Mouse (Mus musculus): ENCODE results near the gene Klc1. TPM values are rescaled to one million over a fixed set of nuclear protein-coding genes. Genes with fewer than 3 reads are reported as not detected.
"Not testable (repeated sequence)": the region's sequence is repeated elsewhere in the genome, so short reads cannot be mapped to it uniquely, and the experiment has no call there.

Gene Klc1
- 10 to 100 TPM; 53.4 to 62.2 TPM for total RNA-seq (2021)
- long read RNA-seq, experiment 1, transcript Klc1-204 (16 exons, 2,268 nt): major isoform, 11 of 56 reads
- long read RNA-seq, experiment 1, transcript Klc1-201 (16 exons, 2,504 nt): minor isoform, 9 of 56 reads
- long read RNA-seq, experiment 1, partial matches to known transcripts: 2 of 56 reads
- long read RNA-seq, experiment 1, other reads (novel, unspliced or antisense): 32 of 56 reads
- long read RNA-seq, experiment 2, transcript Klc1-201 (16 exons, 2,504 nt): major isoform, 11 of 57 reads
- long read RNA-seq, experiment 2, transcript Klc1-204 (16 exons, 2,268 nt): major isoform, 11 of 57 reads
- long read RNA-seq, experiment 2, partial matches to known transcripts: 1 of 57 reads
- long read RNA-seq, experiment 2, other reads (novel, unspliced or antisense): 33 of 57 reads

DNA sequence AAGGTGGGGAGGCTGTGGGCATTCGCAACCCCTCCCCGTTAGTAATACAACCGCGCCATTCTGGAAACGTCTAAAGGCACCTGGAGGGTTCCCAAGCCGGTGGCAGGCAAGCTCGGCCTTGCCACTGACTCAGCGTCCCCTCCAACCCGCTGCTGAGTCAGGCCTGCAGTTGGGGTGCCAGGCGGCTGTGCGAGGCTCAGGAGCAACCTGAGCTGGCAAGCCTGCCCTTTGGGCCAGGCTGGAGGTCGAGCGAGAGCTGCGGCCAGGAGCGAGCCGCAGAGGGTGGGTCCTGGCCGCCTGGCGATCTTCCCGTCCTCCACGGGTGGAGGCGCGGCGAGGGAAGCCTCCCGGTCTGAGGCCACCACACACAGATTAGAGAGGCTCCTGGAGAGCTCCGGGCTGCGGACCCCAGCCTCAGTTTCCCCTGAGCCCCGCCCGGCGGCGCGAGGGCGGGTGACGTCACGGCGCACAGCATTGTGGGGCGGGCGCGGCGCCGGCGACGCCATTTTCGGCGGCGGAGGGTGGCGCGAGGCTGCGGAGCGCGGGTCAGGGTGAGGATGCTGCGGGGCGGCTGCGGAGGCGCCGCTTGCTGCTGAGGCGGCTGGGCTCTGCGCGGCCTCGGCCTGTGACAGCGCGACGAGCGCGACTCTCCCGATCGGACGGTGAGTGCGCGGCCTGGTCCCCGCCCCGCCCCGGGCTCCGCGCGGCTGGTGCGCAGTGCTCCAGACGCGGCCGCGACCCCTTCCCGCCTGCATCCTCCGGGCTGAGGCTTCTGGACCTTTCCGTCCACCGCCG, at the start of gene Klc1:
Gene Klc1, plus strand, starts transcription at position 469 of the 795 bp plus-strand sequence.
- peak; percentile 71 for DNase-seq
- intact Hi-C loops (cut with DNase I; ENCODE audit: low total_unique reads): no loop called here

DNA sequence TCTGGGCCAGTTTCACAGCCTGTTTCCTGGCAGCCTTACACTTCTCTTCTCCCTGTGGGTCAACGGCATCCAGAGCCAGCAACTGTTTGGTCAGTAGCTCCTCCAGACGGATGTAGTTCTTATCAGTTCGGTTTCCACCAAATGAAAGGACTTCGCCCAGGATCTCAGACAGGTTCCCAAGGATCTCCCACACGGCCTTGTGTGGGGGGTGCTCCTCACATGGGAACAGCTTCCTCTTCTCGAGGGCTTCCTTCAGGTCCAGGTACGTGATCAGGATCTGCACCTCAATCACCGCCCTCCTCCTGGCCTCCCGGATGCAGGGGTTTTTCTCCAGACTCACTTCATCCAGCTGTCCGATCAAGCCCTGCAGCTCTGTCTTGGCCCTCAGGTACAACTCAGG, 48.6 kb upstream of the Klc1 start:
- no peak for DNase-seq
- intact Hi-C loops (cut with DNase I; ENCODE audit: low total_unique reads): no loop called here

DNA sequence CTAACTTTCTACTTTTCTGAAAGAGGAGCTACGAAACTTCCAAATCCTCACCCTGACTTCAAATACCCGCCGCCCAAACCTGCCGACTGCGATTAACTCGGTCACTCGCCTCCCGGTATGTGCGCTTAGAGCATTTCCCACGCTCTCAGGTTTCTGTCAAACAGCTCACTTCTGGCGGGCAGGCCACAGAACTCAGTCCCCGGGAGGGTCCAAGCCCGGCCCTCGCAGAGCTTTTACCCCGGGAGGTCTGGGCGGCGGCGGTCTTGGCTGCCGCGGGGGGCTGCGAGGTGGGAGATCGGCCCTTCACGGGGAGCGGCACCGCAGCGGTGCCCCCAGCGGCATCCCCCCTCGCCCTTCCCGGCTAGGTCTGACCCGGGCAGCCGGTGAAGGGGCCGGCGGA, 46.2 kb upstream of the Klc1 start:
- DNase-seq: no peak
- intact Hi-C loops (cut with DNase I; ENCODE audit: low total_unique reads): no loop called here

DNA sequence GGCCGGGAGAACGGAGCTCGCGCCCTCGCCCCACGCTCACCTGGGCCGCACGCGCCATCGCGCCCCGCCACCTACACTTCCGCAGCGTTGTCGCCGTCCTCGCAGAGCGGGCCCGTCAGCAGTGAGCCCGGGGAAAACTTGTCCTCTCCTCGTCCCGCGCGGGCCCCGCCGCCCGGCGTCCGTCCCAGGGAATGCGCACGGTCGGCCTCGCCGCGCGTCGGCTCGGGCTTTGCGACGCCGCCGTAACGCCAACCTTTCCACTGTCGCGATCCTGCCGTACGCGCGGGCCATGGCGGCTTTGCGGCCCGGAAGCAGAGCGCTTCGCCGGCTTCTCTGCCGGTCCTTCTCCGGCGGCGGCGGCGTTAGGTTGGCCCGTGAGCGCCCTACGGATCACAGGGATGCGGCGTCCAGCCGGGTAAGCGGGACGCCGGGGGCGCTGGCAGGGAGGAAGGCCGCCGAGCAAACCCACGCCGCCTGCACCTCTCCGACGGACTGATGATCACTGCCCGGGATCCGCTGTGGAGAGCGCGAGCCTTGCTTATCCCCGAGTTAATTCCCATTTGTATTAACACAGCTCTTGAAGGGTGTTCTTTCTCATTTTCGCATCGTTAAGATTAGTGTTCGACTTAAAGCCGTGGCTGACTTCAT, 45.5 kb upstream of the Klc1 start, which contains the start of the genes Bag5 and Apopt1:
Gene Bag5, minus strand, starts transcription at position 254 of the 648 bp plus-strand sequence.
Gene Apopt1, plus strand, starts transcription at position 258 of the 648 bp plus-strand sequence.
- DNase-seq: peak; percentile 92
- intact Hi-C loops (cut with DNase I; ENCODE audit: low total_unique reads): no loop called here

DNA sequence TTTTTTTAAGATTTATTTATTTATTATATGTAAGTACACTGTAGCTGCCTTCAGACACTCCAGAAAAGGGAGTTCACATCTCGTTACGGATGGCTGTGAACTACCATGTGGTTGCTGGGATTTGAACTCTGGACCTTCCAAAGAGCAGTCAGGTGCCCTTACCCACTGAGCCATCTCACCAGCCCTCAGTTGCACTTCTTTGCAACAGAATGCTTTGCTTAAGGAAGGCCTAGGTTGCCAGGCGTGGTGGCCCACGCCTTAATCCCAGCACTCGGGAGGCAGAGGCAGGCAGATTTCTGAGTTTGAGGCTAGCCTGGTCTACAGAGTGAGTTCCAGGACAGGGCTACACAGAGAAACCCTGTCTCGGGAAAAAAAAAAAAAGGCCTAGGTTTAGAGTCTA, 44.8 kb upstream of the Klc1 start:
- DNase-seq; intact Hi-C loops (cut with DNase I; ENCODE audit: low total_unique reads): not testable (repeated sequence)

DNA sequence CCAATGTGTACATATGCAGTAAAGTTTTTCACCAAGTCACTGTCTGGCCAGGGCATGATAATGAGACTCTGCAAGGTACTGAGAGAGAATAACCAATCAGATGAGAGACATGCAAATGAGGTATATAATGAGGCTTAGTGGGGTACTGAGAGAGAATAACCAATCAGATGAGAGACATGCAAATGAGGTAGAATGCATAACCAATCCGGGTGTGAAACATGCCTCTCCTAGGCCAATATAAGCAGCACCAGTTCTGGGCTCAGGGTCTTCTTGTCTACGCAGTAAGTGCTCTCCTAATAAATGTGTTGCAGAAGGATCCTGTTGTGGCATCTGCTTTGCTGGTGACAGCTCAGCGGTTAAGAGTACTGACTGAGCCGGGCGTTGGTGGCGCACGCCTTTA, 42.1 kb upstream of the Klc1 start:
- DNase-seq: no peak
- intact Hi-C loops (cut with DNase I; ENCODE audit: low total_unique reads): no loop called here

DNA sequence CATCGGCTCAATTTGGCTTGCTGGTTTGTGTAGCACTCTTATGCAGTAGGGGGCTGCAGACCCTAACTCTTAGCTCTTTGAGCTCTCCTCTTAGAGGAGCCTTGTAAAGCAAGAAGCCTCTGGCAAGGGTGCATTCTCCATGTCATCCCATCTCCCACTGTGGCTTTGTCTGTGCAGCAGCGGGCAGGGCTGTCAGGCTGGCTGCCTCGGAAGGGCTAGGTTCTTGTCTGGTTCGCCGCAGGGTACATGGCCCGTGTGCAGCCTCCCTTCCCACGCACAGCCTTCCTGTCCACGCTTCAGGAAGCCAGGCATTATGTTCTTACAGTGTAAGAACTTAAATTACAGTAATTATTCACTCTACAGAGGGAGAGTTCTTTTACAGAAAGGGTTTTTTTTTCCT, 40.0 kb upstream of the Klc1 start:
- no peak for DNase-seq
- intact Hi-C loops (cut with DNase I; ENCODE audit: low total_unique reads): no loop called here

DNA sequence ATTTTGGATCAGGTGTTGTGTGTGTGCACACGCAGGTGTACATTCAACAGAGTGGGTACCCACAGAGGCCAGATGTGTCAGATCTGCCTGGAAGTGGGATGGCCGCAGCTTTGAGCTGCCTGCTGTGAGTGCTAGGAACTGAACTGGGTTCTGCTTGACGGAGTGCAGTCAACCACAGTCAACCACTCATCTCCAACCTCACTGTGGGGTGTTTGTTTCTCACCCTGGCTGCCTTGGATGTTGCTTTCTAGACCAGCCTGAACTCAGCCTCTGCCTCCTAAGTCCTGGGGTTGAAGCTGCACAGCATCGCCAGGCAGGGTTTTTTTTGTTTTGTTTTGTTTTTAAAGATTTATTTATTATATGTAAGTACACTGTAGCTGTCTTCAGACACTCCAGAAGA, 38.4 kb upstream of the Klc1 start:
- DNase-seq: no peak

DNA sequence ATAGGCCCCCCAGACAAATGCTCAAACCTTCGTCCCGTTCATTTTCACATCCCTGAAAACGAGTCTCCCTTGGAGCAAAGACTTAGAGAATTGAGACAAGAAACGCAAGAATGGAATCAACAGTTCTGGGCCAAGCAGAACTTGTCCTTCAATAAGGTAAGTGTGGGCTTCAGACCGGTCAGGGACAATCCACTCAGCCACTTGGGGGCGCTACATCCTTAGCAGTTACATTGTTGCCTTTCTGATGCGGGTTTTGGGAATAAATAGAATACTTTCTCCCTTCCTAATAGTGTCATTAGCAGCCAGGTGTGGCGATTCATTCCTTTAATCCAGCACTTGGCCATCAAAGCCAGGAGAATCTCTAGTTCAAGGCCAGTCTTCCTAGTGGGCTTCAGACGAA, 36.0 kb upstream of the Klc1 start:
- DNase-seq: peak; percentile 61
- intact Hi-C loops (cut with DNase I; ENCODE audit: low total_unique reads): no loop called here

More for the DNA sequence above, 38.4 kb upstream of the Klc1 start:
- intact Hi-C loops (cut with DNase I; ENCODE audit: low total_unique reads): no loop called here

DNA sequence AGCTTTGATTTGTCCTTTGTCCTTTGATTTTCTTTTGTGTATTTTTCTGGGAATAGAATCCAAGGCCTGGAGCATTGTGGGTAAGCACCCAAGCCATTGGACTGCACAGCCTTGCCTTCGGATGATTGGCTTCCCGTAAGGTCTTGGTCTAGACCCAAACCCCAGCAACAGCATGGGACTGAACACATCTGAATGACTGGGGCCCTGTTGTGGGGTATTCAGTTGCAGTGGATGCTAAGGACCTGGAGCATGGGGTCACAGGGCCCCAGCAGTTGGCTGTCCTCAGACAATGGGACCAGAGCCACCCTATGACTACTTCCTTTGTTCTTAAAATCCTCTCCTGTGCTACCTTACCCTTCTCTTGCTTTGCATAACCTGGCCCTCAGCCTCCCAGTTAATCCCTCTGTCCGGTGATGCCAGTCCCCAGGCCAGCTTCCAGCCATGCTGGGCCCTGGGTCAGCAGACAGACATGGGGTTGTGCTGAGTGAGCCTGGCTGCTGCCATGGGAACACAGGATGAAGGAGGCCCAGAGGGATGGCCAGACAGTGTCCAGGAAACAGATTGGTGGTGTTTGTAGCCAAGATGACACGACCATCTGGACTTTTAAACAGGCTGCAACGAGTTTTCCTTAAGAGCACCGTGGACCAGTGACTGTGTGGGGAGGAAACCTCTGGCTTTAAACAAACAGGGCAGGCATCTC, 33.9 kb upstream of the Klc1 start:
- intact Hi-C loops (cut with DNase I; ENCODE audit: low total_unique reads): no loop called here

DNA sequence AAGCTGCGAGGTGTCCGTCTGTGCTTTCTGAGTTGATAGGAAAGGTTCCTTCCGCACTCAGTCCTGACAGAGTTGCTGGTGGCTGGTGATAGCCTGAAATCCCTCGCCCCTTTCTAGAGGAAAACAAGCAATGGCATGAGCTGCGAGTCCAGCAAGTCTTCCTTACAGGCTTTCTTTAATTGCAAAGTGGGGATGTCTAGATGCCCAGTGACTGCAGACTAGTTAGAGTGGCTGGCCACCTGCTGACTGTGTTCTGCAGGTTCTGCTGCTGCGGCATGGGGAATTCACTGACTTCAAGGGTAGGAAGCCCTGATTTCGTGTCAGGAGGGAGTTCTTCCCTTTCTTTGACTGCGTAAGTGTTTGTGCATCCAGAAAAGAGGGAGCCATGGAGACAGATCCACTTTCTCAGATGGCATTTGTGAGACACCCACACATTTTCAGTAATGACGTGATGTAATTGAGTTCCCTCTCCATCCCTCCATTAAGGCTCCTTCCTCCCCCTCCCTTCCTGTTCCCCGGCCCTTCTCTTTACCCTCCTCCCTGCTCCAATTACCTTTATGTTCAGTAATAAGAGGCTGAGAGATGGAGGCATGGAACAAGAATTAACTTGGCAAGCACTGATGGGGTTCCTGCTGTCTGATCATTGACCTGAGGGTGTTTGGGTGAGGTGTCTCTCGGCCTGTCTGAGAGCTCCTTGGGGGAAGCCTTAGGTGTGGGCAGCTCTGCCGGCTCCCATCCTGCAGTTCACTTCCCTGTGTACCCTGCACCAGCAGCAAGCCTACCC, 33.1 kb upstream of the Klc1 start:
- no peak for DNase-seq
- intact Hi-C loops (cut with DNase I; ENCODE audit: low total_unique reads): no loop called here

More for the DNA sequence above, 33.9 kb upstream of the Klc1 start:
- DNase-seq: peak; percentile 76

DNA sequence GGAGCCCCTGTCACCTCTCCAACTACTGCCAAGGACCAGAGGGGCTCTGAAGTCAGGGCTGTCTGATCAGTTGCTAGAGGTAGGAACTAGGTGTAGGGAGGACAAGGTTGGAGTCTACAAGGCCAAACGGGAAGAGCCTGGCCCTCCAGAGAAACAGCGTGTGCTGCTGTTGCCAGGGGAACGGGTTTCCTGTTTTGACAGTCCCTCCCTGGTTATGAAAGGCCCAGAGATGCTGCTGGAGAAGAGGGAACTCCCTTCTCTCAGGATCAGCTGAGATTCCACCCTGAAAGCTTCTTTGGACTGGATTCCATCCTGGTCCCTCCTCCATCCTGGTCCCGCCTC, 32.6 kb upstream of the Klc1 start:
- peak; percentile 62 for DNase-seq
- intact Hi-C loops (cut with DNase I; ENCODE audit: low total_unique reads): no loop called here

DNA sequence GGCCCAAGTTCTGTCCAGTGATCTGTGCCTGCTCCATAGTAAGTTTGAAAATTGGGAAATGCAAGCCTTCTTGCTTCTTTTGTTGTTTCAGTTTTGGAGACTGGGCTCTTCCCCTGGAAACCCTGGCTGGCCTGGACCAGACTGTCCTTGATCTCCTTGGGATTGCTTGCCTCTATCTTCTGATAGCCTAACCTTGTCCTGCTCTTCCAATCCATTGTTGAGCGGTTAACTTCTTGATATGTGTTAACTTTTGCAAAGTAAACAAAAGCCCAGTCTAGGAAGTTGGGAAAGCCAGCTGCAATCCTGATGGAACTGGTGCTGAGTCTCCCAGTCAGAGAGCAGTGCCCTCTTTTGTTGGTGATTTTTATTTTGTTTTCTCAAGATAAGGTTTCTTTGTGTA, 30.7 kb upstream of the Klc1 start:
- intact Hi-C loops (cut with DNase I; ENCODE audit: low total_unique reads): no loop called here
- no peak for DNase-seq

DNA sequence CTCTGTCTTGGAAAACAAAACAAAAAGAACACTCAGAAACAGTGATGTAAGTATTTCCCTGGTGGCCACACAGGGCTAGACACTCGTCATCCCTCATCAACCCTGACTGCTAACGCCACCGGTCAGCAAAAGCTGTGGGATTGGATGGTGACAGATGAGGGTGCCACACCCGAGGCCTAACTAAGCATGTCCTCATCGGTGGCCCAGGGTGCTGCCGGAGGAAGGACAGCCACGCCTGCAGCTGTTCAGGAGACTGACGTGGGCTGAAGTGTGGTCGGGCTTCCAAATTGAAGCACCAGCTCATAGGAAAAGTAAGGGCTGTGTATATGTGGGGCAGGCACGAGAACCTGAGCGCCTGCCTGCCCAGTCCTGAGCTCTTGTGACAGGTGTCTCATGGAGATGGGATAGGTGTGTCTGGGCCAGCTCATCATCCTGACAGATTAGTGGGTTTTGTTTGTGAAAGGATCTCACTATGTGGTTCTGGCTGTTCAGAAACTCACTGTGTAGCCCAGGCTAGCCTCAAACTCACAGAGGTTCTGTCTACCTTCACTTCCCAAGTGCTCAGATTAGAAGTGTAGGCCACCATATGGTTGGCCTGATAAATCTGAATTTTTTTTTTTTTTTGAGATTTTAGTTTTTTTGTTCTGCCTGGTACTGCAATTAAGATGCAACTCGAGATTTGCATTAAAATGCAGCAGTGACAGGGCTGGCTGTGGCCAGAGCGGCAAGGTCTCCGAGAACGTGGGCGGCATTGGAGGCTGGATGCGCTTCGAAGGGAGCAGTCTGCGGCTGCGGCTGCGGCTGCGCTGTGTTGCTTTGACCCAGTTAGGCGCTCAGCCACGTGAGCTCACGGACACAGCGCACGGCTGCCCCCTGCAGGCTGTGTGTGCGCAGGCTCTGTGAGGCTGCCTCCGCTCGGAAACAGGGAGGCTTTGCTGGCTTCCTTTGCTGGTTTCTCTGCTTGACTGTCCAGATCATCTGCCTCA, 26.5 kb upstream of the Klc1 start:
- peak; percentile 90 for DNase-seq
- intact Hi-C loops (cut with DNase I; ENCODE audit: low total_unique reads): loop anchor here (2.0 kb wide), 1 partner anchor 65 kb away; no protein-coding TSS in a partner anchor

DNA sequence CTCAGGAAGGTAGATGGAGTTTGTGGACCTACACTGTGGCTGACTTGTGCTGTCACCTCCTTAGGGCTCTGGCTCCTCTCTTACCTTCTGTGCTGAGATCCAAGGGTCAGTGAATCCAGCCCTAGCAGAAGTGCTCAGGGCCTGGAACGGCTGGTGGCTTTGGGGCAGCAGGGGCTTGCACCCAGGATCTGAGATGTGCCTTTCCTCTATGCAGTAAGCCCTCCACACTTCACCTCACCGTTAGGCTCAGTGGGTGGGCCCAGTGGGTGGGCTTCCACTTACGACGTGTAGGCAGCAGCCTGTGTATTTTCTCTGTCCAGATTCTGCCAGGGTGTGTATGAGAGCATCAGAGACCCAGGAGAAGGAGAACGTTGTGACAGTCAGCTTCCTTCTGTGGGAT, 25.7 kb upstream of the Klc1 start:
- no peak for DNase-seq
- intact Hi-C loops (cut with DNase I; ENCODE audit: low total_unique reads): loop anchor here (2.0 kb wide), 1 partner anchor 66 kb away; no protein-coding TSS in a partner anchor

DNA sequence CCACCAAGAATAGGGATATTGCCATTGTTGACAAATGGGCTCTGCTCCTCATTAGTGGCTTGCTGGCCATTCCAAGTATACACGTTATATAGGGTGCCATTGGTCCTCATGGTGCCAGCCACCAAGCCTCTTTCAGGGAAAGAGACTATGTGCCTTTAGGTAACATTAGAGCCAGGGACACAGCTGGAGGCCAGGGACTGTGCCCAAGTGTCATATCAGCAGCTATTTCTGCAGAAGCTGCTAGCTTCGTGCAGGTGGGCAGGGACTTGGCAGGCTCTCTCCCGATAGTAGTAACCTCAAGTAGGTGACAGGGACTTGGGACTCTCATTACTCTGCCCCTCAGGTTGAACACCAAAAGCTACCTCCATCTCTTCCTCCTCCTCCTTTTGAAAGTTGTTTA, 23.7 kb upstream of the Klc1 start:
- intact Hi-C loops (cut with DNase I; ENCODE audit: low total_unique reads): no loop called here
- no peak for DNase-seq

DNA sequence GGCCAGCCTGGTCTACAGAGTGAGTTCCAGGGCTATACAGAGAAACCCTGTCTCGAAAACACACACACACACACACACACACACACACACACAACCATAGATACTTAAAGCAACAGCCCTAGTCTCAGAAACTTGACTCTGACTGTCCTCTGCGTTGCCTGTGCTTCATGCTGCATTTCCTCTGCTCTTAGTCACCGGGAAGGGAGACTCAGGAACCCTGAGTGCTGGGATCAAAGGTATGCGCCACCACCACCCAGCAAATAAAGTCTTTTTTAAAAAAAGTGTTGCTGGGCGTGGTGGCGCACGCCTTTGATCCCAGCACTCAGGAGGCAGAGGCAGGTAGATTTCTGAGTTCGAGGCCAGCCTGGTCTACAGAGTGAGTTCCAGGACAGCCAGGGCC, 22.0 kb upstream of the Klc1 start:
- intact Hi-C loops (cut with DNase I; ENCODE audit: low total_unique reads); DNase-seq: not testable (repeated sequence)

DNA sequence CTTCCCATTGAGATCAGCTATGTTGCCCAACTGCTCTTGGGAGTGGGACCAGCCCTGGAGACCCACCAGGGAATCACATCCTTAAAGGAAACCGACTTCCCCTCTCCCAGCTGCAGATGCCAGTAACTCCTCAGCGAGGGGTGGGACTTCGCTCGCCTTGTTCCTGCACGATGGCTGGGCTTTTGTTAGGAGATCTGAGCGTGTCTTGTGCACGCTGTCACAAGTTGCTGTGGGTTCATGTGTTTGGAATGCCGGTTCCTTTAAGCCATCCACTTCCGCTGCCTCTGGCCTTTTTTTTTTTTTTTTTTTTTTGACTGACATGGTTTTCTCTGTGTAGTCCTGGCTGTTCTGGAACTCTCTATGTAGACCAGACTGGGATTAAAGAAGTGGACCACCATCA, 21.3 kb upstream of the Klc1 start:
- intact Hi-C loops (cut with DNase I; ENCODE audit: low total_unique reads): no loop called here
- DNase-seq: no peak
